Mouse (Mus musculus) right cerebral cortex, postnatal 14 days (tissue): ENCODE data around the gene Gabra5.

ENCODE experiments used
- DNase-seq: peaks from one replicate; pipeline ENCODE4 v3.0.0; 2022

Gabra5 gene

GRCm38 (mm10) chr7:57509681-57510141 is at the start of gene Gabra5:
Gabra5 (minus strand) TSS chr7:57510059.
- peak; percentile 68 for DNase-seq

GRCm38 (mm10) chr7:57538565-57538964 is 28.7 kb upstream of the Gabra5 start:
- DNase-seq: no peak

GRCm38 (mm10) chr7:57532676-57533075 is 22.8 kb upstream of the Gabra5 start:
- no peak for DNase-seq

GRCm38 (mm10) chr7:57529954-57530353 is 20.1 kb upstream of the Gabra5 start:
- no peak for DNase-seq

GRCm38 (mm10) chr7:57529451-57529850 is 19.6 kb upstream of the Gabra5 start:
- no peak for DNase-seq

GRCm38 (mm10) chr7:57512955-57513354 is 3.1 kb upstream of the Gabra5 start:
- DNase-seq: peak; percentile 23

GRCm38 (mm10) chr7:57508860-57509632 is 813 bp downstream of the Gabra5 start:
- peak; percentile 37 for DNase-seq

GRCm38 (mm10) chr7:57502809-57503208 is 7.0 kb downstream of the Gabra5 start:
- DNase-seq: no peak

GRCm38 (mm10) chr7:57491795-57492194 is 18.1 kb downstream of the Gabra5 start:
- DNase-seq: peak; percentile 19

GRCm38 (mm10) chr7:57486907-57487306 is 23.0 kb downstream of the Gabra5 start:
- no peak for DNase-seq

- no peak for DNase-seq
Observed at GRCm38 (mm10) chr7:57482896-57483295, 27.0 kb downstream of the Gabra5 start.

- DNase-seq: peak; percentile 59
Observed at GRCm38 (mm10) chr7:57473811-57474525, 35.9 kb downstream of the Gabra5 start.

GRCm38 (mm10) chr7:57471316-57471715 is 38.5 kb downstream of the Gabra5 start:
- no peak for DNase-seq

GRCm38 (mm10) chr7:57460354-57460753 is 49.5 kb downstream of the Gabra5 start:
- no peak for DNase-seq

- no peak for DNase-seq
Observed at GRCm38 (mm10) chr7:57448239-57448638, 61.6 kb downstream of the Gabra5 start.

- no peak for DNase-seq
Observed at GRCm38 (mm10) chr7:57422675-57423074, 87.2 kb downstream of the Gabra5 start.

GRCm38 (mm10) chr7:57421044-57421443 is 88.8 kb downstream of the Gabra5 start:
- DNase-seq: peak; percentile 10

GRCm38 (mm10) chr7:57419392-57419791 is 90.5 kb downstream of the Gabra5 start, which contains the start of gene Gabrb3:
Gabrb3 (plus strand) TSS chr7:57419692.
- no peak for DNase-seq

- no peak for DNase-seq
Observed at GRCm38 (mm10) chr7:57412896-57413295, 97.0 kb downstream of the Gabra5 start.

GRCm38 (mm10) chr7:57411163-57411562 is 98.7 kb downstream of the Gabra5 start:
- DNase-seq: no peak

- no peak for DNase-seq
Observed at GRCm38 (mm10) chr7:57393551-57393950, 116.3 kb downstream of the Gabra5 start.

- DNase-seq: peak; percentile 29
Observed at GRCm38 (mm10) chr7:57390046-57390445, 119.8 kb downstream of the Gabra5 start.

- DNase-seq: no peak
Observed at GRCm38 (mm10) chr7:57387341-57387654, 122.6 kb downstream of the Gabra5 start.
